Mouse (Mus musculus): Measurements from ENCODE around the gene Il1rl2. TPM values are rescaled to one million over a fixed set of nuclear protein-coding genes. Genes with fewer than 3 reads are reported as not detected.
A peak's percentile ranks its signal among the peaks of the same experiment; 100 is the strongest.

The Il1rl2 gene
- total and polyA plus RNA-seq, 3 experiments: 0.04 to 0.08 TPM; not detected in 1

DNA sequence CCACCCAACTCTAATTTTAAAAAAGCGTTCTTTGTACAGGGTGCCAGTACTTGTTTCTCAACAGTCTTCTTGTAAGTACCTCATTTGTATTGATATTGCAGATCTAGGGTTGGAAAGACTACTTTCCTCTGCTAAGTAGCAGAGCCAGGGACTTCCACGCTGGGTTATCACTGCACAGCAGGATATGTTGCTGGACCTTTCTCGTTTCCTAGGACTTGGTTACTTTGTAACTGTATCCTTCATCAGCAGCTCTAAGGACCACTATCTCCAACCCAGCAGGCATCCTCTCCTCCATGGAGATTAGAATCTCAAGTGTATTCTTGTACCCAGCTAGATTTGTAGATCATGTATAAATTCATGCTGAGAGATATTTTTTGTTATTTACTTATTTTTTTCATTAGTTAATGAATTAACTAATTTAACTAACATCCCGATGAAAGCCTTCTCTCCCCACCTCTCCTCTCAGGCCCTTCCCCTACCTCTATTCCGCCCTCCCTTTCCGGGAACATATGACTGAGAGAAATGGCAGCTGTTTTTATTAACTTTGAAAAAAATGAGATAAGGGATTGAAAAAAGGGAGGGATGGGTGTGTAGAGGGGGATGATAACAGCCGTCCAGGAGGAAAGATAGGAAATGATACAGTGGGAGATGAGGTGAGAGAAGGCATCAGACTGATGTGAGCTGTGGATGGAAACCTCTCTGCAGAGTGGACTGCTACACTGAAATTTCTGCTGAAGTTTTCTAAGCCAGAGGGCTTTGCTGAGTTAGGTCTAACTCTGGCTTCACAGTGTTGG lies 90.7 kb downstream of the Il1rl2 start:
- Histone ChIP-seq H3K36me3 (ENCODE audit: control insufficient read depth in 1 of 2, insufficient read depth in 2 of 2, low read length in 2 of 2) (peaks cover 0 to 21% of the 10 kb centered on the region in 2 experiments; a peak in 2 of 4 replicates), H3K79me2 (ENCODE audit: control insufficient read depth, insufficient read depth, low read length, poor library complexity) (no peaks in the 10 kb centered on the region), H3K9ac (ENCODE audit: control insufficient read depth, low read depth, low read length, poor library complexity, severe bottlenecking) (no peak overlapping the region), H3K27ac (ENCODE audit: control insufficient read depth, low read depth, low read length) (peak overlapping the region; percentile 12), H3K4me1 (ENCODE audit: control insufficient read depth in 1 of 2, insufficient read depth in 2 of 2, low read length in 2 of 2) (peaks cover 11 to 34% of the 10 kb centered on the region in 2 experiments), H3K4me3 (ENCODE audit: control insufficient read depth in 1 of 2, insufficient read depth in 1 of 2, low read depth in 2 of 2, low read length in 2 of 2) (no peak overlapping the region), H3K9me3 (replicated peaks; ENCODE audit: insufficient read depth, low read length) (no peaks in the 10 kb centered on the region), H3K27me3 (ENCODE audit: control insufficient read depth in 1 of 2, insufficient read depth in 2 of 2, low read length in 2 of 2) (no peaks in the 10 kb centered on the region)
- peak; percentile 25 for DNase-seq (ENCODE audit: low read depth, low spot score)
- TF ChIP-seq EP300 (IDR thresholded peaks at IDR 0.05; ENCODE audit: low read depth in 1 of 2, low read length in 2 of 2) (peak in 1 of 2 experiments; percentile 26; a peak in 1 of 4 replicates), POLR2AphosphoS5 (IDR thresholded peaks at IDR 0.05; ENCODE audit: borderline replicate concordance, low read depth, low read length) (no peak), ZKSCAN1 (IDR thresholded peaks at IDR 0.05; ENCODE audit: low read depth, low read length) (no peak), HCFC1 (IDR thresholded peaks at IDR 0.05; ENCODE audit: low read depth, low read length) (no peak), ETS1 (IDR thresholded peaks at IDR 0.05; ENCODE audit: low read depth, low read length) (peak; percentile 77), TAL1 (IDR thresholded peaks at IDR 0.05; ENCODE audit: low read length) (peak; percentile 24), ZNF384 (IDR thresholded peaks at IDR 0.05; ENCODE audit: low read depth, low read length) (peak; percentile 76), TCF12 (IDR thresholded peaks at IDR 0.05; ENCODE audit: low read depth, low read length) (peak; percentile 28; the same call in 1 of the 2 replicates), GATA1 (IDR thresholded peaks at IDR 0.05; ENCODE audit: low read depth, low read length) (peak; percentile 26)

DNA sequence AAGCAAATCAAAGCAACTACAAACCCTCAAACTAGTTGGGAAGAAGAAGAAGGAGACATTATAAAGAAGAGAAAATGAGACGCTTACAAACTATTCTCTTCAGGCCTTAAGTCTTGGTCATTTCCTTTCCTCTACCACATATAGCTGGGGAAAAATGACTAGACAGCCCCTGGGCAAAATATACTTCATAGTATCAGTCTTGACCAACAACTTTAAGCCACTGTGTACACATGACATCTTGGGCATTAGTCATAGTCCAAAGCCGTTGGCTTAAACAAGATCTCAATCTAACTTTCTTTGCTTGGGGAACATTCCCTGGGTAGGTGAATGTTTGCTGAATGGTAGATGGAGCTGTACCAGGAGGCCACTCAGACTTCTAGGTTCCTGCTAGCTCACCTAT lies 92.6 kb downstream of the Il1rl2 start:
- Histone ChIP-seq H3K4me3 (ENCODE audit: control insufficient read depth in 1 of 2, insufficient read depth in 1 of 2, low read depth in 2 of 2, low read length in 2 of 2) (no peak overlapping the region), H3K36me3 (ENCODE audit: control insufficient read depth in 1 of 2, insufficient read depth in 2 of 2, low read length in 2 of 2) (peaks cover 0 to 21% of the 10 kb centered on the region in 2 experiments; a peak in 2 of 4 replicates), H3K79me2 (ENCODE audit: control insufficient read depth, insufficient read depth, low read length, poor library complexity) (no peaks in the 10 kb centered on the region), H3K9me3 (replicated peaks; ENCODE audit: insufficient read depth, low read length) (no peaks in the 10 kb centered on the region), H3K27me3 (ENCODE audit: control insufficient read depth in 1 of 2, insufficient read depth in 2 of 2, low read length in 2 of 2) (no peaks in the 10 kb centered on the region), H3K27ac (ENCODE audit: control insufficient read depth, low read depth, low read length) (no peak overlapping the region), H3K4me1 (ENCODE audit: control insufficient read depth in 1 of 2, insufficient read depth in 2 of 2, low read length in 2 of 2) (peaks cover 11 to 34% of the 10 kb centered on the region in 2 experiments), H3K9ac (ENCODE audit: control insufficient read depth, low read depth, low read length, poor library complexity, severe bottlenecking) (no peak overlapping the region)
- DNase-seq (ENCODE audit: low read depth, low spot score): no peak
- TF ChIP-seq ZKSCAN1 (IDR thresholded peaks at IDR 0.05; ENCODE audit: low read depth, low read length) (no peak), MEF2A (IDR thresholded peaks at IDR 0.05; ENCODE audit: extremely low read depth, insufficient replicate concordance, low read depth, low read length, poor library complexity, severe bottlenecking) (no peak), MAFK (IDR thresholded peaks at IDR 0.05; ENCODE audit: borderline replicate concordance, low read depth, low read length) (no peak), CHD2 (IDR thresholded peaks at IDR 0.05; ENCODE audit: low read length) (no peak), MXI1 (IDR thresholded peaks at IDR 0.05; ENCODE audit: low read depth, low read length) (no peak), MAZ (IDR thresholded peaks at IDR 0.05; ENCODE audit: low read depth, low read length) (no peak), POLR2AphosphoS5 (IDR thresholded peaks at IDR 0.05; ENCODE audit: borderline replicate concordance, low read depth, low read length) (no peak)

Other genes starting within 250 kb of the Il1rl2 start
- gene Il1r1, start 99.5 kb upstream of the Il1rl2 start, total RNA-seq (2012; rRNA removed): 1.4 and 1.5 TPM in 2 replicates
- gene Il1r1, start 99.5 kb upstream of the Il1rl2 start, polyA plus RNA-seq (2012; ENCODE audit: insufficient read depth in 1 of 2, insufficient read length in 2 of 2, low read depth in 1 of 2, low replicate concordance in 2 of 2, missing spikeins in 1 of 2): 1 to 10 TPM in 1 of 2 experiments, not detected in 1; 3.1 TPM
- gene Il1rl1, start 105.0 kb downstream of the Il1rl2 start, total RNA-seq (2012; rRNA removed): 50.4 and 68.4 TPM in 2 replicates
- gene Il1rl1, start 105.0 kb downstream of the Il1rl2 start, polyA plus RNA-seq (2012; ENCODE audit: insufficient read depth in 1 of 2, insufficient read length in 2 of 2, low read depth in 1 of 2, low replicate concordance in 2 of 2, missing spikeins in 1 of 2): 10 to 100 TPM in 1 of 2 experiments, not detected in 1; 44.4 TPM
- gene Il18r1, start 140.9 kb downstream of the Il1rl2 start, total RNA-seq (2012; rRNA removed): 0.08 TPM in 1 of 2 replicates, not detected in the other
- gene Il18r1, start 140.9 kb downstream of the Il1rl2 start, polyA plus RNA-seq (2012; ENCODE audit: insufficient read depth in 1 of 2, insufficient read length in 2 of 2, low read depth in 1 of 2, low replicate concordance in 2 of 2, missing spikeins in 1 of 2): under 1 TPM in 1 of 2 experiments, not detected in 1; 0.10 TPM
- gene Il18rap, start 190.8 kb downstream of the Il1rl2 start, total RNA-seq (2012; rRNA removed): not detected in 2 replicates
- not detected for gene Il18rap, start 190.8 kb downstream of the Il1rl2 start, polyA plus RNA-seq (2012; ENCODE audit: insufficient read depth in 1 of 2, insufficient read length in 2 of 2, low read depth in 1 of 2, low replicate concordance in 2 of 2, missing spikeins in 1 of 2)

Measured in MEL (cell line).